Mouse (Mus musculus) CH12.LX (cell line): ENCODE measurements around the gene Samd13.
A peak's percentile ranks its signal among the peaks of the same experiment; 100 is the strongest.

Source experiments
- BHLHE40 ChIP-seq: IDR thresholded peaks from 2 replicates; pipeline ENCODE4 v1.6.1; 2011; ENCODE audit warnings: mild to moderate bottlenecking, low read depth, low read length, improper control_type of control experiment
- CTCF ChIP-seq, 2 experiments: IDR thresholded peaks in 1 of 2; conservative IDR thresholded peaks in 1 of 2; 2 replicates each; pipeline ENCODE4 v1.5.1; 2011 to 2012; ENCODE audit warnings: low read depth in 2 of 2, low read length in 2 of 2, improper control_type of control experiment in 1 of 2, inconsistent platforms in 1 of 2, mild to moderate bottlenecking in 1 of 2, moderate library complexity in 1 of 2
- EP300 ChIP-seq: IDR thresholded peaks from 2 replicates; pipeline ENCODE4 v1.6.1; 2011; ENCODE audit warnings: low read length, improper control_type of control experiment
- MAFK ChIP-seq: IDR thresholded peaks from 2 replicates; pipeline ENCODE4 v1.6.1; 2011; ENCODE audit warnings: low read length, improper control_type of control experiment; ENCODE audit not compliant: insufficient replicate concordance
- MAX ChIP-seq: IDR thresholded peaks from 2 replicates; pipeline ENCODE4 v1.6.1; 2011; ENCODE audit warnings: low read length, improper control_type of control experiment
- MEF2A ChIP-seq: IDR thresholded peaks from 2 replicates; pipeline ENCODE4 v1.6.1; 2014; ENCODE audit warnings: low read depth, mild to moderate bottlenecking, inconsistent platforms, low read length, improper control_type of control experiment, borderline replicate concordance
- MYC ChIP-seq: IDR thresholded peaks from 2 replicates; pipeline ENCODE4 v1.6.1; 2011; ENCODE audit warnings: low read depth, mild to moderate bottlenecking, improper control_type of control experiment, low read length
- POLR2A ChIP-seq: IDR thresholded peaks from 2 replicates; pipeline ENCODE4 v1.6.1; 2011; ENCODE audit warnings: low read depth, mild to moderate bottlenecking, improper control_type of control experiment, low read length
- SMC3 ChIP-seq: IDR thresholded peaks from 2 replicates; pipeline ENCODE4 v1.6.1; 2011; ENCODE audit warnings: low read depth, low read length, improper control_type of control experiment
- TCF12 ChIP-seq: IDR thresholded peaks from 2 replicates; pipeline ENCODE4 v1.6.1; 2014; ENCODE audit warnings: low read depth, mild to moderate bottlenecking, inconsistent platforms, low read length, improper control_type of control experiment
- USF1 ChIP-seq: IDR thresholded peaks from 2 replicates; pipeline ENCODE4 v1.6.1; 2014; ENCODE audit warnings: low read depth, mild to moderate bottlenecking, inconsistent platforms, low read length, improper control_type of control experiment
- ZKSCAN1 ChIP-seq: IDR thresholded peaks from 2 replicates; pipeline ENCODE4 v1.6.1; 2012; ENCODE audit warnings: low read depth, inconsistent platforms, low read length, improper control_type of control experiment, borderline replicate concordance
- ZMIZ1 ChIP-seq: IDR thresholded peaks from 2 replicates; pipeline ENCODE4 v1.6.1; 2012; ENCODE audit warnings: low read depth, mild to moderate bottlenecking, inconsistent platforms, low read length, improper control_type of control experiment

GRCm38 (mm10) chr3:146731499-146731898 is 46.1 kb upstream of the Samd13 start:
- TF ChIP-seq USF1 = no peak
- TF ChIP-seq EP300 = no peak
- TF ChIP-seq CTCF (conservative IDR thresholded peaks at IDR 0.05 in 1 of 2, IDR thresholded peaks at IDR 0.05 in 1 of 2; ENCODE audit: low read depth in 2 of 2, low read length in 2 of 2) = no peak
- TF ChIP-seq SMC3 = no peak
- peak; percentile 78 for TF ChIP-seq MAFK
- no peak for TF ChIP-seq ZKSCAN1
- no peak for TF ChIP-seq BHLHE40
- TF ChIP-seq ZMIZ1 = no peak
- TF ChIP-seq POLR2A = no peak
- no peak for TF ChIP-seq TCF12
- no peak for TF ChIP-seq MEF2A
- no peak for TF ChIP-seq MYC
- no peak for TF ChIP-seq MAX
